Mouse (Mus musculus) kidney, adult 9 months (tissue): ENCODE data around the gene Psors1c2.
"Not testable (repeated sequence)": the region's sequence is repeated elsewhere in the genome, so short reads cannot be mapped to it uniquely, and the experiment has no call there.

Experiments used
- DNase-seq: peaks from one replicate; pipeline ENCODE4 v3.0.0; 2022

Gene Psors1c2

DNA sequence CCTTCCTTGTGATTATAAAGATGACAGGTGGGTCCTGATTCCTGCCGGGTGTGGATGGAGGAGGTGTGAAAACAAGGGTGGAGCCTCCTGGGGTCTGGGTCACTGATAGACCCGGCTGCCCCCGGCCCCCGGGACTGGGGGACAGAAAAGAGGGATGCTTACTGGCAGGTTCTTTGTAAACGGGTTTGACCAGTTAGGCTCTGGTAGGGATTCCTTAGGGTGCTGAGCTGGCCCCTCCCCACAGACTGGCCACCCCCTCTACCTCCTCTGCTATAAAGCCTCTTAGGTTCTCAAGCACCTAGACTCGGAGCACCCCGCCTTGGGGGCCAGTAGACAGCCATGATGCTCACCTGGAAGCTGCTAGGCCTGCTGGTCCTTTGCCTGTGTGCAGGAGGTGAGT lies at the start of gene Psors1c2:
TSS of gene Psors1c2 (plus strand) at position 301 of the 400 bp plus-strand sequence.
- DNase-seq: no peak

DNA sequence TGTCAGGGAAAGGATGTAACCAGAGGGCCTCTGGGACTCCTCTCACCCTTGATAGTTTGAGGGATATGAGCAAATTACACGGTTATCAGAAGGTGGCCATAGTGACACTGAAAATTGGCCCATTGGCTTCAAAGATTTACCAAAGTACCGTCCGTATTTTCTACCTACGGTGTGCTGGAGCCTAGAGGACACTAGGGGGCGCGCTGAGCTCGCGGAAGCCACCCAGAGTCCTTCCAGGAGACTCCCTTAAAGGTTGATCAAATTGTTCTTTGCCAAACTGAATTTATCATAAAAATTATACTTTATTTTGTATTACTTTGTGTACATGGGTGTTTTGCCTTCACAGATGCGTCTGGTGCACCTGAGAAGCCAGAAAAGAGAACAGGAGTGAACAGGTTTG lies 48.9 kb upstream of the Psors1c2 start:
- peak; percentile 62 for DNase-seq

- DNase-seq: no peak
These were observed 47.3 kb upstream of the Psors1c2 start for GRCm38 (mm10) chr17:35485702-35486101.

DNA sequence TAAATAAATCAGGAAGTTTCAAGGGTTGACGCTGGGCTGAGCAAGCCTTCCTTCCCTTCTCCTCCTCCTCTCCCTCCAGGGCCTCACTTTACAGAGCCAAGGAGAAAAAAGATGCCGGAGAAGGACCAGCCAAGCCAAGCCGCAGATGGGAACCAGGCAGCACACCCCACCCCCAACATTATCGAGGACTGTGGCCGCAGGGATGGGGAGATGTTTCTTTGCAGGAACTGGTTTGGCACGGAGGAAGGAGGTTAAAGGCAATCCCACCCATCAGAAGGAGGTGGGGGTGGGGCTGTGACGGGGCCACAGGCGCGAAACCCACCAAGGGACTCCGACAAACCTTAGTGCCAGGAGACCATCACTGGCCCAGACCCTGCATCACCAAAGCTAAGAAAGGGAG lies 46.3 kb upstream of the Psors1c2 start:
- no peak for DNase-seq

DNA sequence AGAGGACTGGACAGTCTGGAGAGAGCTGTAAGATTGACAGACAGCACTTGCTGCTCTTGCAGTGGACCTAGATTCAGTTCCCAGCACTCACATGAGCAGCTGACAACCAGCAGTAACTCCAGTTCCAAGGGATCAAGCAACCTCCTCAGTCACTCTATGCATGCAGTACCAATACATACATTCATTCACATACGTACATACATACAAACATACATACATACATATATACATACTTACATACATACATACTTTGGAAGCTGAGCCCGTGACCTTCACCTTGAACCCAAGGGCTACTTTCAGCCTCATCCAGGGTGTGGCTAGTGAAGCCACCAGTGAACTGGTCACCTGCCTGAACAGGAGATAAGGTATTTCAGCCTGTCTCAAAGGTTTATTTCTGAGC lies 45.0 kb upstream of the Psors1c2 start:
- DNase-seq: no peak

DNA sequence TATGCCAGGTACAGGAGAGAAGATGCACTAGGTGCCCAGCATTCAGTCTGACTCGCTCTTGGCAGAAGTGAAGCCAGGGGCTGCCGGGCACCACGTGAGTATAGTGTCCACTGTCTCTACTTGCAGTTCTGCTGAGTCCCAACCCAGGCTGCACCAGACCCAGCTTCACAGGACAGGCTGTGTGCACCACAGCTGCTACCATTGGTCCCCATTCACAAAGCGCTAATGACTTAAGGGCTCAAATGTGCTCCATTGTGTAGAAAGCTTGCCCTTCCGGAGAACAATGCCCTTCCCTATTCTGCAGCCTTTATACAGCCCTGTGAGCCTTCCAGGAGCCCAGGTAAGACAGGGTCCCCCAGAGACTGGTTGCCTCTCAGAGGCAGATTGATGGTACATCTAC lies 42.7 kb upstream of the Psors1c2 start:
- DNase-seq: no peak

- DNase-seq: no peak
These were observed 35.9 kb upstream of the Psors1c2 start for GRCm38 (mm10) chr17:35497124-35497523.

- DNase-seq: no peak
These were observed 30.8 kb upstream of the Psors1c2 start for GRCm38 (mm10) chr17:35502226-35502625.

GRCm38 (mm10) chr17:35502762-35503161 lies 30.2 kb upstream of the Psors1c2 start:
- DNase-seq: no peak

DNA sequence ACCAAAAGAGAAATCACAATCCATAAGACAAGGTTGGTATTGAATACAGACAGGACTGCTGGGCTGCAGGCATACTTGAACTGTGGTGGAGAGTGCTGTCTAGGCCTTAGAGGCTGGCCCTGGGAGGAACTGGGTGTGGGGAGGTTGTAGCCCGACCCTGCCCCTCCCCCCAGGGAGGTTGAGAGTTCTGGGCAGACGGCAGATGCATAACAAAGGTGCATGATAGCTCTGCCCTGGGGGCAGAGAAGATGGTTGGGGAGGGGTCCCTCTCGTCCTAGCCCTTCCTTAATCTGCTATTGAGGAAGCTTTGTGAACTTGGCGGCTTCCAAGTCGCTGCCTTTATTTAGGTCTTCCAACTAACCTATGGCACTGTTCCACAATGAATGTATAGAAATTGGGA lies 29.2 kb upstream of the Psors1c2 start:
- DNase-seq: no peak

DNA sequence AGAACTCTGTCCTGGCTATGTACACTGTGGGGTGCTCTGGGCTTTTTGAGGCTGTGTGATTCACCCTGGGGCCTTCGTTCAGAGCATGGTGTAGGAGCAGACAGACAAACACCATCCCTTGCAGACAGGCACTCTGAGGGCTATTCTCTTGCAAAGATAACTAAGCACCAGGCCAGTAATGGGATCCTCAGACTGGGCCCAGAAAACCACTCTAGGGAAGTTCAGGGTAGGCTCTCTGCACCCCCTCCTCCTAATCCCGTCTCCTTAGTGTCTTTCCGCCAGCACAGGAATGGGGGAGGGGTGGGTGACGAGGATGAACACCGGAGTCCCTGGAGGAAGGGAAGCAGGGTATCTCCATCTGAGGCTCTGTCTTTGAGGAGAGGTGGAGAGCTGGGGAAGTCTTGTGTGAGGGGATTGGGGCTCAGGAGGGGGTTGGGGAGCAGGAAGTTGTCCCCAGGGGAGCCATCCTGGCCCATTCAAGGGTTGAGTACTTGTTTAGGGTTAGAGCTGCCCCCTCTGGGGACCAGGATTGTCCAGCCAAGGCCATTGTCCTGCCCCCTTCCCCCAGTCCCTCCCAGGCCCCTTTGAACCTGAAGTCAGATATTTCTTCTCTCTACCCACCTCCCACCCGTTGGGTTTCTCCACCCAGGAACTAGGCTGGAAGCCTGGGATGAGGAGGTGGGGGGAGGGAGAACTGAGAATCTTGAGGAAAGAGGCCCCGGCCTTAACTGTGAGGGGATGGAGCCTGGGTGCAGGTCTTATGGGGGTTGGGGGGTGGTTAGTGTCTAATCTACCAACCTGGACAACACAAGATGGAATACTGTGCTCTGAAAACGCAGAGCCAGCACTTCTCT lies 28.1 kb upstream of the Psors1c2 start:
- no peak for DNase-seq

DNA sequence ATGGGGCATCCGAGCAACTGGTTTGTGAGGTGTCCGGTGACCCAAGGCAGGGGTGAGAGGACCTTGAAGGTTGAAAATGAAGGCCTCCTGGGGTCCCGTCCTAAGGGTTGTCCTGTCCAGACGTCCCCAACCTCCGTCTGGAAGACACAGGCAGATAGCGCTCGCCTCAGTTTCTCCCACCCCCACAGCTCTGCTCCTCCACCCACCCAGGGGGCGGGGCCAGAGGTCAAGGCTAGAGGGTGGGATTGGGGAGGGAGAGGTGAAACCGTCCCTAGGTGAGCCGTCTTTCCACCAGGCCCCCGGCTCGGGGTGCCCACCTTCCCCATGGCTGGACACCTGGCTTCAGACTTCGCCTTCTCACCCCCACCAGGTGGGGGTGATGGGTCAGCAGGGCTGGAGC lies 27.2 kb upstream of the Psors1c2 start, which contains the start of gene Pou5f1:
TSS of gene Pou5f1 (plus strand) at position 243 of the 400 bp plus-strand sequence.
- no peak for DNase-seq

DNA sequence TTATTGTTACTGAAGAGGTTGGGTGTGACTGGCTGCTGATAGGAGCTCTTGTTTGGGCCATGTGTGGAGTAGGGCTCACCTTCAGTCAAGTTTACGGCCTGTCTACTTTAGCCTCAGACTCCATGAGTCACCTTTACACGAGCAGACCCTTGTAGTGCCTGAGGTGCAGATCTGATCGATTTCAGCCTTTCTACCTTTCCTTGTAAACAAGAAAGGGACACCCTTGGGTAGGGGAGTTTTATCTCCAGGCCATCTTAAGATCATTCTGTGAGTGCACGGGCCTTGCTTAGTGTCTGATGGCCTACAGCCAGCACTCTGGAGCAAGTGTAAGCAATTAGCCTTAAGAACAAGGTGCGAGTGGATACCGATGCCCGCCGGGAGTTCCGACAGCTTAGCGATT lies 26.1 kb upstream of the Psors1c2 start:
- DNase-seq: no peak

- DNase-seq: no peak
These were observed 25.3 kb upstream of the Psors1c2 start for GRCm38 (mm10) chr17:35507556-35508260.

GRCm38 (mm10) chr17:35508279-35508678 lies 24.7 kb upstream of the Psors1c2 start:
- DNase-seq: not testable (repeated sequence)

DNA sequence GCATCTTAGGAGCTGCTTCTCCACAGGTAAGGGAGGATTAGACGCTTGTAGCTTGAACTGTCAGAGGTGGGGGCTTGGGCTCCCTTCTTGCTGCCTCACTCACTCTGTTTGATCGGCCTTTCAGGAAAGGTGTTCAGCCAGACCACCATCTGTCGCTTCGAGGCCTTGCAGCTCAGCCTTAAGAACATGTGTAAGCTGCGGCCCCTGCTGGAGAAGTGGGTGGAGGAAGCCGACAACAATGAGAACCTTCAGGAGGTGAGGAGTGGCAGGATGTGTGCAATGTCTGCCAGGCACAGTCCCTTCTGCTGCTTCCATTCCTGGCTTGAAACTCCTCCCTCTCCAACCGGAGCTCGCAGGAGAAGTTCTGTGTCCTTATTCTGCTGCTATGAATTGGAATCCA lies 23.7 kb upstream of the Psors1c2 start:
- no peak for DNase-seq

DNA sequence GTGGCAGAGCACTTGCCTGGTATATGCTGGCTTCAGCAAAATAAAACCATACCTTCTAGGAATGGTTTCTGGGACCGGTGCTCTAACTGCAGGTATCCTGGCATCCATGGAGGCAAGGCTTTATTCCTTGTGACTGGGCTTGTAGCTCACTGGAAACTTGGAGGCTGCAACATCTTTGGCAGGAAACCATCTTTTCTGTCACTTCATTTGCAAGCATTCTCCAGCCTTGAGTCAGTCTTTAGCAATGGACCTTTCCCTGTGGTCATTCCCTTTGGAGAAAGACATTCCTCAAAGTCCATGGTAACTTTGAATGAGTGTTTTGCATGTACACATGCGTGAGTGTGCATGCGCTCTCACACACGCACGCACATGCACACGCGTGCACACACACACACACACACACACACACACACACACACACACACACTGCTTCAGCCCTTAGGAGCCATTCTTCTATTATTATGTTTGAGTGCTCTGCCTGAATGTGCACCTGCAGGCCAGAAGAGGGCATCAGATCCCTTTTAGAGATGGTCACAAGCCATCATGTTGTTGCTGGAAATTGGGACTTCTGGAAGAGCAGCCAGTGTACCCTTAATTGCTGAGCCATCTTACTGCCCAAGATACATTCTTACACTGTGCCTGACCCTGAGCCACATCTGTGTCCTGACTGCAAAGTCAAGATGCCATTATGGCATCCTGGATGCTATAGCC lies 19.9 kb upstream of the Psors1c2 start:
- no peak for DNase-seq

DNA sequence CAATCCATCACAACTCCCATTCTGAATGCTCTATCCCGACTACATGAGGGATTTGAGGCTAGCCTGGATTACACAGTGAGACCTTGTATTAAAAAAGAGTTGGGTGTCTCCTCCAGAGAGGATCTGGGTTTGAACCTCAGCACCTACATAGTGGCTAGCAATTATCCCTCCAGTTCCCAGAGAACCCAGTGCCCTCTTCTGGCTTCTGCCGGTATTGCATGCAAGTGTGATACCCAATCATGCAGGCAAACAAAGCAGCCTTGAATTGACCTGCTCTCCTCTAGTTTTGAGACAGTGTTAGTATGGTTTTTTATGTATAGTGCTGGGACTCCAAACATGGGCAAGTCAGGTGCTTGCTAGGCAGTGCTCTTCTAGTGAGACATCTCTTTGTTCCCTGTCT lies 19.1 kb upstream of the Psors1c2 start:
- DNase-seq: peak; percentile 78

GRCm38 (mm10) chr17:35514756-35515155 lies 18.2 kb upstream of the Psors1c2 start:
- DNase-seq: no peak

DNA sequence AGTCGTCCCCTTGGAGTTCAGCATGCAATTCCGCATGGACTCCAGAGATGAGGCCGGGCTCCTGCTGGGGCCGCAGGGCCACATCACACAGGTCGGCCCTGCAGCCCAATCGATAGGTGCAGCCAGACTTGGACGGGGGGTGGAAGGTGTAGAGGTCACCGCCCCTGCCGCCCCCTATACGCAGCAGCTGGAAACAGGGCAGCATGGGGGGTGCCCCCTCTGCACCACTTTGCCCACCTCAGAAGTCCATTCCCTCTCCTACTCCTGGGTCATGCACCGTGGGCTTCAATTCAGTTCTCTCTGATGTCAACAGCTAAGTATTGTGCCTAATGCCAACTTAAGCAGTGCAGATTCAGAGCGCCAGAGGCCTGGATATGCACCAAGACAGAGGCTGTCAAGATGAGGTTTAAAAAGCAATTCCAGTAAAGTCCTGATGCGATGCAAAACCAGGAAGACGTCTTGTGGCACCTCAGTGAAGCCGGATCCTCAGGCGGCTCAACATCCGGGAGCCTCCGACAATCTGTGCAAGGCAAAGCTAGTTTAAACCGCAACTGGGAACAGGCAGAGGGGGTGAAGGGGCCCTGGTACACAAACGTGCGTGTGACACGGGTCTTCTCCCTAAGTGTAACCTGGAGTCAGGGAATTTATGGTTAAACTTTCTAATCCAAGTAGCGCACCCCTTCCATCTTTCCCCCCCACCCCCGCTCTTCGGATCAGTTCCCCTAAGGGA lies 16.9 kb upstream of the Psors1c2 start:
- DNase-seq: peak; percentile 34

DNA sequence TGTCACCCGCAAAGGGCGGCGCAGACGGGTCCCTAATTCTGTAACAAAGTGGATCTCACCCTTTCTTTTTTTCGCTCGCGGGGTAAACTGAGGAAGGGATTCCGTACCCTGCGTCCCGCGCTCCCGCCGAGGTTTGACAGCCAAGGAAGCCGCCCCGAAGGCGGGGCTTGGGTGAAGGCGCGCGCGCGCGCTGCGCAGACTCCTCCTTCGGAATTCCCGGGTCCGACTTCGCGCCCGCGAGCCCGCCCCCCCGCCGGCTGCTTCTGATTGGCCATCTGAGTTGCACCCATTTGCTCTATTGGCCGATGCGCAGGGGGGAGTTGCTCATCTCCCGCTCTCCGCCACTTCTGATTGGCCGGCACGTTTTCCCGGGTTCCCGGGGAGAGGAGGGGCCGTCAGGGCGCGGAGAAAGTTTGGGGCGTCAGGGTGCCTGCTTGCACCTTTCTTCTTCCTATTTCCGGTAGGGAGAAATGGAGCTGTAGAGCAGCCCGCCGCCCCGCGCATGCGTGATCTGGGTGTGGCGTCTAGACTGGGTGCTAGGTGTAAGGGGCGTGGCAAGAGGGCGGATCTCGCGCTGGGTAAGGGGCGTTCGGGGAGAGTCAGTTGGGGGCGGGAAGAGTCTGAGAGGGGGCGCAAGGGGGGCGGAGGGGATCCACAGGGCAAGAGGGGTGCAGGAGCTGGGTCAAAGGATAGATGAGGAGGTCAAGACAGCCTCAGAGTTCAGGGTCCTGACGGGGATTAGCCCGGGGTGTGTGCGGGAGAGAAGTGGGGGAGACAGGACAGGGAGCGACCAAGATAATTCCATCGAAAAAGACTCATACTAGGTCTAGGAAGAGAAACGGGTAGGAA lies 16.1 kb upstream of the Psors1c2 start, which contains the start of the genes Tcf19 and Cchcr1:
TSS of gene Tcf19 (minus strand) at position 173 of the 849 bp plus-strand sequence.
TSS of gene Cchcr1 (plus strand) at position 449 of the 849 bp plus-strand sequence.
- DNase-seq: peak; percentile 98

DNA sequence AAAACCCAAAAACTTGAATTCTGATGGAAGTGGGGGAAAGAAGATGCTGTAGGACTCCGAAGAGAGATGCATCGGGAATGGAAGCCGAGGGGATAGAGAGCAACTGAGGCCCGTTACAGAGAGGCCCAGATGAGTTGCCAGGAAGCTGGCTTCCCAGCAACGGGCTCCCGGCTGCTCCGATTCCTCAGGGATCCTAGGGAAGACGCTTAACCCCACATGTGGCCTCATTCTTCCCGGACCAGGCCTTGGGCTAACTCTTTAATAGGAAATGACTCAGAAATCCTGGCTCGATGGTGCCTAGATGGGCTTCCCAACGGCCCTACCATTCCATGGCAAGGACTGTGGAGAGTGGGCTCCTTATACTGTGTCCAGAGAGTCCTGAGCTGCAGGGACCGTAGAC lies 15.5 kb upstream of the Psors1c2 start:
- DNase-seq: peak; percentile 14
